Mouse (Mus musculus): ENCODE measurements around the gene Larp1b. TPM values are rescaled to one million over a fixed set of nuclear protein-coding genes. Genes with fewer than 3 reads are reported as not detected.

Gene Larp1b
- total and polyA plus RNA-seq, 3 experiments, result 8.7 to 13.7 (median 11.9) TPM

- Histone ChIP-seq H3K9me3 (replicated peaks; ENCODE audit: low read length) (no peaks in the 10 kb centered on the region), H3K27me3 (replicated peaks) (no peaks in the 10 kb centered on the region), H3K27ac (ENCODE audit: insufficient read depth, low read depth) (no peak overlapping the region), H3K36me3 (replicated peaks in 1 of 2; ENCODE audit: control insufficient read depth in 1 of 2, insufficient read depth in 1 of 2, low read length in 1 of 2) (no peaks in the 10 kb centered on the region), H3K4me1 (ENCODE audit: control insufficient read depth in 1 of 2, insufficient read depth in 2 of 2) (no peaks in the 10 kb centered on the region), H3K9ac (ENCODE audit: insufficient read depth, low read depth) (no peak overlapping the region), H3K4me3 (replicated peaks in 1 of 3; ENCODE audit: low read depth in 2 of 3, low read length in 2 of 3, poor library complexity in 1 of 3) (no peak overlapping the region), H3K4me2 (ENCODE audit: insufficient read depth, low read depth, poor library complexity, severe bottlenecking) (no peak overlapping the region), H3K79me2 (replicated peaks; ENCODE audit: control insufficient read depth, extremely low read depth, insufficient read depth, poor library complexity, severe bottlenecking) (no peaks in the 10 kb centered on the region)
- dilution Hi-C loops (cut with MboI; ENCODE audit: extremely low pct_ligation_motif_present, extremely low pct_unique_long_range_greater_than_20kb, low sequenced_read_pairs) (no loop called here), in situ Hi-C loops (cut with MboI; ENCODE audit: low pct_ligation_motif_present, low pct_unique_long_range_greater_than_20kb, low sequenced_read_pairs) (no loop called here)
- TF ChIP-seq NELFE (IDR thresholded peaks at IDR 0.05; ENCODE audit: low read depth, low read length) (no peak), E2F4 (IDR thresholded peaks at IDR 0.05; ENCODE audit: insufficient replicate concordance, low read depth, low read length) (no peak), GABPA (IDR thresholded peaks at IDR 0.05; ENCODE audit: insufficient replicate concordance, low read depth, low read length) (no peak), USF2 (conservative IDR thresholded peaks at IDR 0.05; ENCODE audit: low read depth, low read length) (no peak), POLR2A (IDR thresholded peaks at IDR 0.05; ENCODE audit: low read depth, low read length) (no peak), ZNF384 (IDR thresholded peaks at IDR 0.05; ENCODE audit: low read depth, low read length) (no peak), CHD1 (IDR thresholded peaks at IDR 0.05; ENCODE audit: low read depth, low read length) (no peak), ELF1 (IDR thresholded peaks at IDR 0.05; ENCODE audit: low read depth, low read length) (no peak), RAD21 (IDR thresholded peaks at IDR 0.05; ENCODE audit: low read depth, low read length) (no peak), CTCF (conservative IDR thresholded peaks at IDR 0.05 in 1 of 2, IDR thresholded peaks at IDR 0.05 in 1 of 2; ENCODE audit: low read depth in 2 of 2, low read length in 2 of 2) (no peak), JUN (IDR thresholded peaks at IDR 0.05; ENCODE audit: insufficient read depth, low read depth, low read length) (no peak), BHLHE40 (IDR thresholded peaks at IDR 0.05; ENCODE audit: low read depth, low read length) (no peak), IRF4 (IDR thresholded peaks at IDR 0.05; ENCODE audit: low read depth, low read length) (no peak), MAFK (IDR thresholded peaks at IDR 0.05; ENCODE audit: insufficient replicate concordance, low read length) (no peak), MYC (IDR thresholded peaks at IDR 0.05; ENCODE audit: low read depth, low read length) (no peak), SMC3 (IDR thresholded peaks at IDR 0.05; ENCODE audit: low read depth, low read length) (no peak), HCFC1 (IDR thresholded peaks at IDR 0.05; ENCODE audit: low read depth, low read length) (no peak)
- DNase-seq (ENCODE audit: extremely low read depth), result no peak
These were observed 71.1 kb downstream of the Larp1b start for GRCm38 (mm10) chr3:41020687-41021086.

- no peak overlapping the region for H3K4me2 ChIP-seq (ENCODE audit: insufficient read depth, low read depth, poor library complexity, severe bottlenecking)
- no peak overlapping the region for H3K4me3 ChIP-seq (replicated peaks in 1 of 3; ENCODE audit: low read depth in 2 of 3, low read length in 2 of 3, poor library complexity in 1 of 3)
- TF ChIP-seq MAX (IDR thresholded peaks at IDR 0.05; ENCODE audit: low read length) (no peak), RCOR1 (conservative IDR thresholded peaks at IDR 0.05; ENCODE audit: low read depth, low read length) (no peak), TBP (conservative IDR thresholded peaks at IDR 0.05; ENCODE audit: low read depth, low read length) (no peak), GABPA (IDR thresholded peaks at IDR 0.05; ENCODE audit: insufficient replicate concordance, low read depth, low read length) (no peak), IRF4 (IDR thresholded peaks at IDR 0.05; ENCODE audit: low read depth, low read length) (no peak), USF1 (IDR thresholded peaks at IDR 0.05; ENCODE audit: low read depth, low read length) (no peak), USF2 (conservative IDR thresholded peaks at IDR 0.05; ENCODE audit: low read depth, low read length) (no peak), SMC3 (IDR thresholded peaks at IDR 0.05; ENCODE audit: low read depth, low read length) (no peak), JUND (conservative IDR thresholded peaks at IDR 0.05; ENCODE audit: low read depth, low read length) (no peak), EP300 (IDR thresholded peaks at IDR 0.05; ENCODE audit: low read length) (no peak)
- no peak for DNase-seq (ENCODE audit: extremely low read depth)
- no peaks in the 10 kb centered on the region for H3K79me2 ChIP-seq (replicated peaks; ENCODE audit: control insufficient read depth, extremely low read depth, insufficient read depth, poor library complexity, severe bottlenecking)
- H3K27me3 ChIP-seq (replicated peaks), result no peaks in the 10 kb centered on the region
- in situ Hi-C loops (cut with MboI; ENCODE audit: low pct_ligation_motif_present, low pct_unique_long_range_greater_than_20kb, low sequenced_read_pairs), result no loop called here
- H3K9me3 ChIP-seq (replicated peaks; ENCODE audit: low read length), result no peaks in the 10 kb centered on the region
- H3K9ac ChIP-seq (ENCODE audit: insufficient read depth, low read depth), result no peak overlapping the region
- no peak overlapping the region for H3K27ac ChIP-seq (ENCODE audit: insufficient read depth, low read depth)
- dilution Hi-C loops (cut with MboI; ENCODE audit: extremely low pct_ligation_motif_present, extremely low pct_unique_long_range_greater_than_20kb, low sequenced_read_pairs), result no loop called here
- no peaks in the 10 kb centered on the region for H3K36me3 ChIP-seq (replicated peaks in 1 of 2; ENCODE audit: control insufficient read depth in 1 of 2, insufficient read depth in 1 of 2, low read length in 1 of 2)
- H3K4me1 ChIP-seq (ENCODE audit: control insufficient read depth in 1 of 2, insufficient read depth in 2 of 2), result no peaks in the 10 kb centered on the region
These were observed 72.4 kb downstream of the Larp1b start for GRCm38 (mm10) chr3:41021980-41022379.
